Mouse (Mus musculus) gonadal fat pad, adult 2 months (tissue): Measurements from ENCODE around the gene Cep104. TPM values are rescaled to one million over a fixed set of nuclear protein-coding genes. Genes with fewer than 3 reads are reported as not detected.

Source experiments
- DNase-seq: peaks from one replicate; pipeline ENCODE4 v3.0.0-alpha.2; 2012; ENCODE audit warnings: low read depth
- polyA plus RNA-seq: library from polyadenylated mRNA; depleted of rRNA; stranded (reverse); fragments of >200 nt; gene quantifications from 2 replicates; pipeline ENCODE4 v1.2.3, GENCODE M21; 2012

Cep104 gene
- polyA plus RNA-seq, 1 experiment: 16.5 TPM

DNA sequence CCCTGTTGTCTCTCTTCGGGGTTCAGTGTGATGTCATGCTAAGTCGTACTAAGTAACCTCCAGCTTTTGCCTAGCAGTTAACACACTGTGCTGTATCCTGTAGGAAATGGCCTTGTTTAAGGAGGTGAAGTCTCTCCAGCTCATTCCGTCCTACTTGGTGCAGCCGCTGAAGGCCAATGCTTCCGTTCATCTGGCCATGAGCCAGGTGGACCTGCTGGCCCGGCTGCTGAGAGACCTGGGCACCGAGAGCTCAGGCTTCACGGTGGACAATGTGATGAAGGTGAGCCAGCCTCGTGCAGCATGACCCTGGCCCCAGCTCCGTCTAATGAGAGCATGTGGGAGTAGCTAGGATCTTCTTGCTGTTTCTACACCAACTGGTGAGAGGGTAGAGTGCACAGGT, 17.7 kb downstream of the Cep104 start:
- no peak for DNase-seq

DNA sequence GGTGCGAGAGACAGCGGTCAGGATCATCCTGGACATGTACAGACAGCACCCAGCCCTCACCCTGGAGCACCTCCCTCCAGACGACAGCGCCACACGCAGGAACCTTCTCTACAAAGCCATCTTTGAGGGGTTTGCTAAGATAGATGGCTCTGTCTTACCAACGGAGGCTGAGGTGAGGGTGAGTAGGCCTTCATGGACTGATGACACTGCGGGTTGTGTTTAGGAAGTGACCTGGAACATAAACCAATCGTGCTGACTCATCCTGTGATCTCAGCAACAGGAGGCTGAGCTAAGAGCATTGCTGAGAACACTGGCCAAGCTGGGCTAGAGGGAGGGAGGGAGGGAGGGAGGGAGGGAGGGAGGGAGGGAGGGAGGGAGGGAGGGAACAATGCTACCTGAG, 18.5 kb downstream of the Cep104 start:
- DNase-seq: no peak

DNA sequence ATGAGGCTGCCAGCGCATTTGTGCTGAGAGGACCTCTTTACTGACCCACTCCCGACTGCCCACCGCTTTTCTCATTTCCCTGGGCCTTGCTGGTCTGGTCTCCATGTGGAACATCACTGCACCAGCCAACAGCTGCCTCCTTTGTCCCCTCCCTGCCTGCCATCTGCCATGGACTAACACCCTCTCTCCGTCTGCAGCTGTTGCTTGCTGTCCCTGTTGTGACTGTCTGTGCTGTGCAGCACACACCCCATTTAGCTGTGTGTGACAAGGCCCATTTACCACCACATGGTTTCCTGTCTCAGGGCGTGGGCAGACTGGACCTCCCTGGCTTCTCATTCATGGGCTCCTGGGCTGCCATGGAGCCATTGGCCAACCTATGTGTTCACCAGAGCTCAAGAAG, 30.5 kb downstream of the Cep104 start:
- DNase-seq: no peak

DNA sequence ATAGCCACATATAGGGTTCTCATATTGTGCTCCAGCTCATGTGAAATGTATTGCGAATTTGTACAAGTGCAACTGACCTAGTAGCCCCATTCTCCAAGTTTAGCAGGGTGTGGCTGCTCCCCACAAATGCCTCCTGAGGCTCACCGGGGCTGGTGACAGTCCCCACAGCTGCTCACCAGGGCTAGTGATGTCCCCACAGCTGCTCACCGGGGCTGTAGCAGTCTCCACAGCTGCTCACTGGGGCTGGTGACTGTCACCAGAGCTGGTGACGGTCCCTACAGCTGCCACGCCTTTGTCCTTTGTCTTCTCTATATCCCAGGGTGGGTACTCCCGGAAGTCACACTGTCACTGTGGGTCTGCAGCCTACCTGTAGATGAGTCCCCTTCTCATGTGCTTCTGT, 31.3 kb downstream of the Cep104 start:
- no peak for DNase-seq

DNA sequence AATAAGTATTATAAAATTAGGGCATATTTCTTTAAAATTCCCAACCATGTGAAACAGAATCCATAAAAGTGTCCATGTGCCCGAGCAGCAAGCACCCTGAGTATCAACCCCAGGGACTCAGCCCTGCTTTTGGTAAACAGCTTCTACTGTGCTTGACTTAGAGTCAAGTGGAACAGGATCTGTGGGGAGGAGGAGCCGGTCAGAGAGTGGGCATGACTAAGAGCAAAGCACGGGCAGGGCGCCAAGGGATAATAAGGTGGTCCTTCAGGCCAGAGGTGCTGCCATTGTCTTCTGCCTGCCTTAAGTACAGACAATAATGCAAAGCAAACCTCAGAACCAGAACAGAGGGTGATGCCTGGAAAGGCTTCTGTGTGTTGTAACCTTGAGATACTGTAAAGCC, 32.8 kb downstream of the Cep104 start:
- no peak for DNase-seq

DNA sequence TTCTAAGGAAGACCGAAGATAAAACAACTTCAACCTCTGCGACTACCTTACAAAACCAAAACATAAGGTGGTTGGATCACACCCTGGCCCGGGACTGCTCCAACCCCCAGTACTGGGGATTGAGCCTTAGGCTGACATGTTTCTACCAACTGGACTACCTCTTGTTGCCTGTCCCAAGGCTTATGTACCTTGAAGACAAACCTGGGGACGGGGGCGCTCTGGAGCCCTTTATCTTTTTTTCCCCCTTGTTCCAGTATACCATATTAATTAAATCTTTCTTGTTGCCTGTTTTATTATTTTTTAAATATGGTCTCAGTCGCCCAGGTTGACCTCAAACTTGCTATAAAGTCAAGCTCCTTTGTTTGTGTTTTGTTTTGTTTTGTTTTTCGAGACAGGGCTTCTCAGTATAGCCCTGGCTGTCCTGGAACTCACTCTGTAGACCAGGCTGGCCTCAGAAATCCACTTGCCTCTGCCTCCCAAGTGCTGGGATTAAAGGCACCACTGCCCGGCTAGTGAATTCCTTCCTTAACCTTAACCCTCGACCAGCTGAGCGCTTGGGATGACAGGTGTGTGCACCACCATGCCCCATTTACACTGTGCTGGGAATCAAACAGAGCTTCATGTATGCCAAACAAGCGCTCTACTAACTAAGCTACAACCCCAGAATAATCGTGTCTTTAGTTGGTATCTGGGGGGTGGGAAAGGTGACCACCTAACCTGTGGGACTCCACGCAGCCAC, 36.1 kb downstream of the Cep104 start:
- DNase-seq: no peak

DNA sequence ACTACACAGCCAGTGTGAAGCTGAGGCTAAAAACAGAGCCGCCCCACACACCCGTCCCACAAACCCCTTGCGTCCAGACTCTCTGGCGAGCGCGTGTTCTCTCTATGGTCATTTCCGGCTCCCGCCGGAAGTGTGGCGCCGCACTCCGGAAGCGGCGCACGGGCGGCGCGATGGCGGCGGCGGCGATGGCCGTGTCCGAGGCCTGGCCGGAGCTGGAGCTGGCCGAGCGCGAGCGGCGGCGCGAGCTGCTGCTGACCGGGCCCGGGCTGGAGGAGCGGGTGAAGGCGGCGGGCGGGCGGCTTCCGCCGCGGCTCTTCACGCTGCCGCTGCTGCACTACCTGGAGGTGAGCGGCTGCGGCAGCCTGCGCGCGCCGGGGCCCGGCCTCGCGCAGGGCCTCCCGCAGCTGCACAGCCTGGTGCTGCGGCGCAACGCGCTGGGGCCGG, 36.7 kb downstream of the Cep104 start, which contains the start of gene Lrrc47:
Lrrc47 (plus strand) TSS at position 86 of the 444 bp plus-strand sequence.
- no peak for DNase-seq

DNA sequence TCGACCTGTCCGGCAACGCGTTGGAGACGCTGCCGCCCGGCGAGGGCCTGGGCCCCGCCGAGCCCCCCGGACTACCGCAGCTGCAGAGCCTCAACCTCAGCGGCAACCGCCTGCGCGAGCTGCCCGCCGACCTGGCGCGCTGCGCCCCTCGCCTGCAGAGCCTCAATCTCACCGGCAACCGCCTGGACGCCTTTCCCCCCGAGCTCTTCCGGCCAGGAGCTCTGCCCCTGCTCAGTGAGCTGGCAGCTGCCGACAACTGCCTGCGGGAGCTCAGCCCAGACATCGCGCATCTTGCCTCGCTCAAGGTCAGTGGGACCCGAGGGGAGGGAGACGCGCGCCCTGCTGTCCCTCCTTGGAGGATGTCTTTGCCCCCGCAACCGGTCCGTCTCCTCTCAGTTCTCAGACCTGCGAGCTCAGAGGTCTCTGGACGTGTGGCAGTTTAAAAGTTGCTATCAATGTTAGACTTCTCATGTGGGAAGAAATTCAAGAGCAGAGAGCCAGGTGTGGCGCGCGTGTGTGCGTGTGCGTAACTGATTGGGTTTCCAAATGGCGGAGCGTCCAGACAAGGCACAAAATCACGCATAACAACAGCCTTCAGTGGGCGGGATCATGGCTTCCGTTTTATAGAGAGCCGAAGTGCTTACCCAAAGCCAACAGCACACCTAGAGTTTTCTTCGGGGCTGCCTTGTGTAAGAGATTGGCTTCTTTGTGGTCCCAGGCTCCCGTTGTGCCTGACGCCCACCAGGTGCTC, 37.3 kb downstream of the Cep104 start:
- no peak for DNase-seq

DNA sequence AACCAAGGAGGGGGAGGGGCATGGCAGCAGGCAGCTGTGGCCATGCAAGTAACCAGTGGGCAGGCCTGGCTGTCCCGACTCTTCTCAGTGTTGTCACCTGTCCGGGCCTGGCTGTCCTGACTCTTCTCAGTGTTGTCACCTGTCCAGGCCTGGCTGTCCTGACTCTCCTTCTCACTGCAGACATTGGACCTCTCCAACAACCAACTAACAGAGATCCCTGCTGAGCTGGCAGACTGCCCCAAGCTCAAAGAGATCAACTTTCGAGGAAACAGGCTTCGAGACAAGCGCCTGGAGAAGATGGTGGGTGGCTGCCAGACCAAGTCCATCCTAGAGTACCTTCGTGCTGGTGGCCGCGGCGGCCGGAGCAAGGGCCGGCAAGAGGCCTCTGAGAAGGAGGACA, 40.5 kb downstream of the Cep104 start:
- no peak for DNase-seq

DNA sequence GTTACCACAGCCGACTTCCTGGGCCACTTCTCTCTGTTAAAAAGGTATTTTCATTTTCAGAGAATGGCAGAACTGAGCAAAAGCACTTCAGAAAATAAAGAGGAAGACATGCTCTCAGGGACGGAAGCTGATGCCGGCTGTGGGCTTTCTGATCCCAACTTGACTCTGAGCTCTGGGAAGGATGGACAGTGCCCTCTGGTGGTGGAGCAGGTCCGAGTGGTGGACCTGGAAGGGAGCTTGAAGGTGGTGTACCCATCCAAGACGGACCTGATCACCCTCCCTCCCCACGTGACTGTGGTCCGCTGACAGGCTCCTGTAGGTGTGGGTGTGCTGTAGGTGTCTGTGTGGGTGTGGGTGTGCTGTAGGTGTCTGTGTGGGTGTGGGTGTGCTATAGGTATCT, 44.6 kb downstream of the Cep104 start:
- DNase-seq: no peak

DNA sequence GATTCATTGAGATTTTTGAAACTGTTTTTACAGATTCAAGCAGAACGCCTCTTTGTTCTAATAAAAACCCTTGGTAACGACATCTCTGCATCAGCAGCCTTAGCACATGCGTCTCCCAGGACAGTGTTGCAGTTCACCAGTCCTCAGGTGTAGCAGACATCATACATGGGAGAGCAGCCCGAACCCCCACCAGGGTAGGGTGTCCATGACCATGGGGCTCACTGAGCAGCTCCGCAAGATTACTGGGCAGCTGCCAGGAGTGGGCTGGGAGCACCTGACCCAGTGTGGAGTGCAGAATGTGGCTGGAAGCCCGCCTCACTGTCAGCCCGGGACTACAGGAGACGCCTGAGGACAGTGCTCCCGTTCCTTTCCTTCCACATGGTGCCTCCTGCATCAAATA, 46.4 kb downstream of the Cep104 start:
- DNase-seq: no peak

DNA sequence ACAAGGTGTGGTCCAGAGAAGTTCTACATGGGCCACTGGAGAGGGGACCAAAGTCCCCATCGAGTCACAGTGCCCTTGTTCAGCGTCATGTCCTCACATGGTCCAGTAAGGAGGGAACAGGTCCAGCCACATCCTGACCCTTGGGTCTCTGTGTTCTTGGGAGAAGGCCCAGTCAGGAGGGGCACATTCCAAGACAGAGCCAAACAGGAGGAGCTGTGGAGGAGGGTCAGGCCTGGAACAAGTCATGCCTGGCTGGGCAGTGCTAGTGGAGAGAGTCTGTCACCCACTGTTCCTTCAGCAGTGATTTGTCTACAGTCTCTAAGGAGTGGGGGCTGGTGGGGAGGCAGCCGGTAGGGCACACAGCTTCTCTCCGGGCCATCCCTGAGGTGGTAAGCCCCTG, 47.4 kb downstream of the Cep104 start:
- no peak for DNase-seq

DNA sequence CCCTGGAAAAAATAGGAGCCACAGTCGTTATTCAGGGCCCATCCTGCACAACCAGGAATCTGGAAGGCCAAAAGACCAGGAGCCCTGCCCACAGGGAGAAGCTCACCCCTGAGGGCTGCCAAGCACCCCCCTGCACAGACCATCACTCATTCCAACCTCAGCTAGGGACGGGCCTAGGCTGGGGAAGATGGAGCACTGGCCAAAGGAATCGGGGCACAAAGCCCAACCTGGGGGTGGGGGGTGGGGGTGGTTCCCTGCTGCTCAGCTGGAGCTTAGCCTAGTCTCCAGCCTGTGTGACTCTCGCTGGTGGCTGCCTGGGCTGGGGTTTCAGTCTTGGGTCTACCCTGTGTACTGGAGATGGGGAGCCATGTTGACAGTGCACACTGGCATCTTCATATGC, 47.9 kb downstream of the Cep104 start:
- DNase-seq: no peak

DNA sequence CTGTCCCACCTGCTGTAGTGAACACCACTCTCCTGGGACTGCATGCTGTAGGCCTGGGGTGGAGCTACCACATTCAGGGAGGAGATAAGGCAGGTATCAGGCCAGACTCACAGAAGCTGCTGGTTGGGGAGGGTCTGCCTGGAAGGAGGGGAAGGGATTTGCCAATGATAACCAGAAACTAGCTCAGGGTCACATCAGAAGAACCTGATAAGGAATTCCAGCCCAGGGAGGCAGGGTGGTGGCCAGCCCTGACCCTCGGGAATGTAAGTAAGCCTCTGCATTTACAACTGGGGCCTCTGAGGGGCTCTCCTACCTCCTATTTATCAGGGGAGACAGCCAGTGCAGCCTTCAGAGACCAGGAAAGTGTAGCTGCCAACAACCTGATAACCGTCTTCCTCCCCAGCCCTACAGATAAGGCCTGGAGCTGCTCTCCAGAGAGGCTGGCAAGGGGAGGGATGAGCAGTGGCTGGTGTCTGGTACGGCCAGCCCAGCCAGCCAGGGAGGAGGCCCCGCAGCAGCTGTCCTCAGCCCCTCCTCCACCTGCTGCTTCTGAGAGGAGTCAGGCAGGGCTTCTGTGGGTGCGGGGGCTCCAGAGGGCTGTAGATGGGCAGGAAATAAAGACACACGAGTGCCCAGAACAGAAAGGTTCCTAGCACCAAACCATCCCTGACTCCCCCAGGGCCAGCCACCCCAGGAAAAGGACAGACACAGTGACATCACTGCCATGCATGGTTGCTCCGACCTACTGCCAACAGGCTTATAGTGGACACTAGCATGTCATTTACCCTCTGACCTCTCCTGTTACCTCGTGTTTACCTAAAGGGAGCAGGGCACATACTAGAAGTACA, 49.0 kb downstream of the Cep104 start:
- no peak for DNase-seq

DNA sequence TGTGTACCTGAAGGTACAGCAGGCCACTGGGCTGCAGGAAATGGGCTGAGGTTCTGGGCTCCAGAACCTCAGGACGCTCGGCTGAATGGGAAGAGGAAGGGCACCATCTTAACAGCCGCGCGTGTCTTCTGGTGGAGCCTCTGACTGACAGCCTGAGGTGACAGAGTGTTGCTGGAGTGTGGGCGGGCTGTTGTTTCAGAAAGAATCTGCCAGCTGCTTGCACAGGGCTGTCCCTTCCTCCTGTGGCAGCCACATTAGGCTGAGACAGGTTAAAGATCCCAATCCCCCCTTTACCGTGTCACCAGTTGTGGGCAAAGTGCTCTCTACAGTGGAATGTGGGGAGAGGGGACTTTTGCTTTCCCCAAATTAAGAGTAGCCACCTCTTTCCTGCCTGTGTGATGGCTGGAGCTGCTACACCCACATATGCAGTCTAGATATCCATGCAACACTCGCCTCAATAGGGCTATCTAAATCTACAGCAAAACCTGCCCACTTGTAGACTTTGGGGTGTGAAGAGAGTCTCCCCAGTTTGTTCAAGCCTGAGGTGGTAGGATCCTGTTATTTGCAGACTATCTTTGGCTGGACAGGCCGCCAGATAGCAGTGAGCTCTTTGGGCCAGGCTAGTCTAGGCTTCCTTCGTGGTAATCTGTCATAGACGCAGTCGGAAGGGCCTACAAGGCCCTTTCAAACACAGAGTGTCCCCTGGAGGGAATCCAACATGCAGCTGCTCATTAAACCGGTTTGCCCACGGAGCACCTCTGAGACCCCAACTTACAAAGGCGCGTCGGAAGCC, 49.9 kb downstream of the Cep104 start:
- DNase-seq: no peak

DNA sequence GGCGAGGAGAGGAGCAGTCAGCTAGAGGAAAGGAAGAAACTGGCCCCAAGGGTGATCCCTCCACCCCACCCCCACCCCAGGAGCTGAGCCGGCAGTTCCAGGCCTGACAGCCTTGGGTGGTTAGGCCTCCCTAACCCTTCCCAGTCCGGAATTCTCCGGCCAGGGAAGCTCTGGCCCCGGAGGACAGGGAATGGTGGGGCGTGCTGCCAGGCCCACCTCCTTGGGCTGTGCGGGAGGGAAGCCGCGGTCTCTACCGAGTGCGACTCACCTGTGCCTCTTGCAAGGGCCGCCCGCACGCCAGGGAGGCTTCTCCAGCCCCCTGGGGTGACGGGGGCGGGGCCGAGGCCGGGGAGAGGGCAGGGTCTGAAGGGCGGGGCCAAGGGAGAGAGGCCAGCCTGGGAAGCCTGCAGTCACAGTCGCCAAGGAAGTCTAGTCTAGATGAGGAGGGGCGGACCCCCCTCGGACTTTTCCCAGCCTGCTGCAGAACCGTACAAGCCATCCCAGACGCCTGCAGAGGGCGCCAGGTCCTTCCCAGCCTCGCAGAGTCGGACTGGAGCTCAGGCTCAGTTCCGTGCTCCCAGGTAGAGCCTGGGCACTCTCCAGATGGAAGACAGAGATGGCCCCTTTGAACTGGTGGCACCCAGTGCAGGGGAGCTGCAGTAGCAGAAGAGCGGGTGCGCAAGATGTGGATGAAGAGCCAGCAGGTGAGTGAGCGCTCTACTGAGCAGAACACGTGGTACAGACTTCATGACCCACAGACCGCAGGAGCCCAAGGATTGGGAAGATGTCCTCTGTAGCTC, 50.8 kb downstream of the Cep104 start, which contains the start of gene Smim1:
Smim1 (minus strand) TSS at position 590 of the 800 bp plus-strand sequence.
- DNase-seq: no peak

DNA sequence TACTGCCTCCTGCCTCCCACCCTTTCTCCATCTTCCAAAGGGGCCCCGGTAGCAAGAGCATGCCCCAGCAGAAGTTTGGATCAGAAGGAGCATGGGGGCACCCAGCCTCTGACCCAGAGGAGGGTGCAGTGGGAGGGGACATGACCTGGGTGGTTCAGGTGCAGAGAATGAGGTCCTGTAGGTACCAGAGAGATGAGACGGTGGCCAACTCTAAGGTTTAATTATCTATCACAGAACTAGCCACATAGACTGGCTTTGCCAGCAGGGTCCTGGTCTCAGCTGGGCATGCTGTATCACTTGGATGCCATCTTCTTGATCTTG, 51.4 kb downstream of the Cep104 start:
- no peak for DNase-seq

DNA sequence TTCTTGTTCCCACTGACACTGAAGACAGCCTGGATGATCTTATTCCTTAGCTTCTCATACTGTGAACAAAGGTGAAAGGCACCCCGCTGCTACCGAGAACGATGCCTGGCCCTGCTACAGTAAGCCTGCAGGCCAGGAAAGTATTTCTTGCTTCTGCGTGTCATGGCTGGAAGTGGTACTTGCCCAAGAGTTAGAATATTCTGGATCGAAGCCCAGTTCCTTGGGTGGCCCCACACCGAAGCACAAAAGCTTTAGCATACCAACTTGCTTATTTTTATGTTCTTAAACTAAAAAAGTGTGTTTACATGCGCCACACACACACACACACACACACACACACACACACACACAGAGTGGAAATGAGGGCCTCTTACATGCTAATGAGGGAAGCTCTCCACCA, 53.1 kb downstream of the Cep104 start:
- DNase-seq: no peak

DNA sequence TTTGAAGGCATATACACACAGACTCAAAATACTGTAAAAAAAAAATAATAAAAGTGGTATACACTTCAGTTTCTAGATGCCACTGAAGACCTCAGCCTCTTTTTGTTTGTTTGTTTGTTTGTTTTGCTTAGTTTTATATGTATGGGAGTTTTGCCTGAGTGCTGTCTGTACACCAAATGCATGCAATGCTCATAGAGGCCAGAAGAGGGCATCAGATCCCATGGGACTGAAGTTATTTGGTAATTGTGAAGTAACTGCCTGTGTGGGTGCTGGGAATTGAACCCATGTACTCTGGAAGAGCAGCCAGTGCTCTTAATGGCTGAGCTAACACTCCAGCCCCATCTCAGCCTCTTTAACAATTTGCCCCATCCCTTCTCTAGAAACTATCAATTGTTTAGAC, 53.7 kb downstream of the Cep104 start:
- no peak for DNase-seq

DNA sequence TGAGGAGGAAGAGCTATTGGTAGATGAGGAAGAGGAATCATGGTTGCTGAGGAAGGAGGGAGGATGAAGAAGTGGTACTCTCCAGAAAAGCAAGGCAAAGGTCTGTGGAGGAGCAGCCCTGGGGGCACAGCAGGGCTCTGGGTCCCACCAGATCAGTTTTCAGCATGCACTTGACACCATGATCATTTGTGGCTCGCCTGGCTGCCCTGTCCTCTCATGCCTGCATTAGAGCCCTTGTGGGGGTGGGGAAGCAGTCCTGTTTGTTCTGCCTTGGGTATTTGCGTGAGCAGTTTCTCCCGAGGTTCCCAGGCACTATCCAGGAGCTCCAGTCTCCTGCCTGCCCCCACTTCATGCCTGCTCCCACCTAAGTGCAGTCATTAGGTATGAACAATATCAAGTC, 62.1 kb downstream of the Cep104 start:
- no peak for DNase-seq

DNA sequence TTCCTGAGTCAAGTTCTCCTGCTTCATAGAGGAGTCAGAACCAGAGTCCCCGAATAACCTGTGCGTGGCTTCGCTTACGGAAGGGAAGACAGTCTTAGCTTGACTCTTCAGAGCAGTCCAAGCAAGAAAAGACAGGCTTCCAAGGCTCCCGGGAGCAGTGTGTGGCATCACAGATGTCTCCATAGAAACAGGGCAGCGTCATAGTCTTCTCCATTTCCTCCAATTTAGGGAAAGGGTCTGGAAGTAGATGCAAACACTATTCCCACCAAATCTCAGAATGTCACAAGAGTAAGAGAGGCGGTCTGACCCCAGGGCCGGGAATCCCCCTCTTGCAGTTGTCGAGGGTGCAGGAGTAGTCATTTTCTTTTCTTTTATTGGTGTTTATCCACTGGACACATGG, 67.6 kb downstream of the Cep104 start, which contains the start of gene Ccdc27:
Ccdc27 (minus strand) TSS at position 101 of the 400 bp plus-strand sequence.
- DNase-seq: no peak
